Mouse (Mus musculus) embryonic facial prominence, embryonic 11.5 days (tissue): ENCODE results near the gene Neurl2. TPM values are rescaled to one million over a fixed set of nuclear protein-coding genes. Genes with fewer than 3 reads are reported as not detected.
A peak's percentile ranks its signal among the peaks of the same experiment; 100 is the strongest.
"Not testable (repeated sequence)": the region's sequence is repeated elsewhere in the genome, so short reads cannot be mapped to it uniquely, and the experiment has no call there.

ENCODE experiments used
- ATAC-seq: fragments of 200-750 bp; cut with Nextera tagmentation; replicated peaks from 2 replicates; pipeline ENCODE4 v1.8.0; 2017; ENCODE audit warnings: low read depth; ENCODE audit not compliant: insufficient number of reproducible peaks, low FRiP score, low TSS enrichment
- DNase-seq: peaks from one replicate; pipeline ENCODE4 v3.0.0-alpha.2; 2015; ENCODE audit warnings: low spot score
- H3K27ac ChIP-seq: fragments of 300-500 bp; sonication (generic); replicated peaks from 2 replicates; pipeline ENCODE4 v1.5.1; 2014; ENCODE audit warnings: mild to moderate bottlenecking, low read depth, low read length, control low read depth
- H3K27me3 ChIP-seq: fragments of 300-500 bp; sonication (generic); 2 replicates; pipeline ENCODE4 v1.6.1; 2014; ENCODE audit warnings: mild to moderate bottlenecking, low read length, moderate library complexity, mixed read lengths; ENCODE audit not compliant: control insufficient read depth, insufficient read depth
- H3K36me3 ChIP-seq: fragments of 300-500 bp; sonication (generic); replicated peaks from 2 replicates; pipeline ENCODE4 v1.6.1; 2014; ENCODE audit warnings: low read depth, mild to moderate bottlenecking, low read length, moderate library complexity, mixed read lengths; ENCODE audit not compliant: control insufficient read depth, insufficient read depth
- H3K4me1 ChIP-seq: fragments of 300-500 bp; sonication (generic); 2 replicates; pipeline ENCODE4 v1.6.1; 2014; ENCODE audit warnings: low read length, mixed read lengths; ENCODE audit not compliant: control insufficient read depth, insufficient read depth
- H3K4me2 ChIP-seq: fragments of 300-500 bp; sonication (generic); 2 replicates; pipeline ENCODE4 v1.6.1; 2014; ENCODE audit warnings: low read depth, mild to moderate bottlenecking, control low read depth, low read length, moderate library complexity
- H3K4me3 ChIP-seq: fragments of 300-500 bp; sonication (generic); 2 replicates; pipeline ENCODE4 v1.5.1; 2014; ENCODE audit warnings: low read depth, low read length, control low read depth
- H3K9ac ChIP-seq: fragments of 300-500 bp; sonication (generic); replicated peaks from 2 replicates; pipeline ENCODE4 v1.6.1; 2014; ENCODE audit warnings: mild to moderate bottlenecking, control low read depth, low read length
- H3K9me3 ChIP-seq: fragments of 300-500 bp; sonication (generic); replicated peaks from 2 replicates; pipeline ENCODE4 v1.6.1; 2016; ENCODE audit warnings: mild to moderate bottlenecking, low read length, inconsistent platforms, mixed read lengths; ENCODE audit not compliant: control insufficient read depth
- WGBS: fragments of 180-500 bp; shearing (Covaris S2); extraction: QIAGEN DNeasy Blood & Tissue Kit; methylation state at CpG from one replicate; pipeline ENCODE4 v1.1.7; 2014; 5-methylcytosine and 5-hydroxymethylcytosine counted together
- polyA plus RNA-seq: library from polyadenylated mRNA; unstranded; fragments of >200 nt; fragmentation: Nextera tagmentation; extraction: Ambion mirVana; gene quantifications from 2 replicates; pipeline ENCODE4 v1.2.1, GENCODE M21; 2014

Neurl2 gene
- polyA plus RNA-seq, 1 experiment from 2014 or later = 3.0 TPM

DNA sequence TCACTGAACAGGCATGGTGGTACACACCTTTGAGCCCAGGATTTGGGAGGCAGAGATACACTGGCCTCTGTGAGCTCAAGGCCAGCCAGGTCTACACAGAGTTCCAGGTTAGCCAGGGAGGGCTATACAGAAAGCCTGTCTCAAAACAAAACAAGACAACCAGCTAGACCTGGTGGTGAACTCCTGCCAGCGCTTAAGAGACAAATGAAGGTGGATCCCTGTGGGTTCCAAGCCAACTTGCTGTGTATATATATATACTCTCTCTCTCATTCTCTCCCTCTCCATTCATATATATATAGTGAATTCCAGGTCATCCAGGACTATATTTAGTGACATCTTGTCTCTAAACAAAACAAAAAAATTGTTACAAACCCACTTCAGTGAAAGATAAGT, 29.3 kb downstream of the Neurl2 start:
- DNase-seq (no peak), ATAC-seq (no peak)
- Histone ChIP-seq H3K9ac (peak overlapping the region; percentile 79), H3K4me1 (no peaks in the 10 kb centered on the region), H3K4me3 (peak overlapping the region; percentile 81), H3K27me3 (no peaks in the 10 kb centered on the region), H3K27ac (no peak overlapping the region), H3K9me3 (no peaks in the 10 kb centered on the region), H3K4me2 (peak overlapping the region; percentile 54), H3K36me3 (no peaks in the 10 kb centered on the region; the same call in 1 of the 2 replicates)
- 45% methylated on average over 1 of the region's 1 CpGs for WGBS

DNA sequence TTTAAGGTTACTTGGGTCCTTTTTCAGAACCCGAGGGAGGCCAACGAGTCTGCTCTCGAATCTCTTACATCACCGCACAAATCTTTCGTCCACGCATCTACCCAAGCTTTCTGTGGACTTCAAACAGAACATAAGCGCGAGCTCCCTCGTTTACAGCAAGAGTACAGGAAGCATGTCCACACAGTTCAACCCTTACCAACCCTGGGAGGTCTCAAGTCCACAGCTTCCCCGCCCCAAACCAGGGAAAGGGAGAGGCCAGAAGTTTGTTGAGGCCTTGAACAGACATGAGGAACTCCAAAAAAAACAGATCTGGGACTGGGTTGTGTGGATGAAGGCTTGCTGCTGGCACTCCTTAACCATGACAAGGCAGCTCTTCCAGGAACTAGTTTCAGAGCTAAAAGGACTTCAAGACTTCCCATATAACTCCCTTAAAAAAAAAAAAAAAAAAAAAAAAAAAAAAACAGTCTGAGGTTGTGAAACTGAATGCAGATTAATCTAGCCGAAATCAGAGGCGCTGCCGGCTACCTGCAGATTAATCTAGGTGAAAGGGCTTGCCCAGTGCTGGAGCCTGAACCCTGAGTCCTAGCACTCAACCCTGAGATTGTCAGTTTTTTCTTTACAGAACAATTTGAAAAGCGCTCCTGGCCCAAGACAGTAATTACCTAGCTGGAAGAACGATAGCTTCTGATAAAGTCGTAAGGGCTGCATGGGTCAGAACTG, 29.9 kb downstream of the Neurl2 start:
- no peak overlapping the region for H3K27ac ChIP-seq
- no peak overlapping the region; the same call in 1 of the 2 replicates for H3K9ac ChIP-seq

DNA sequence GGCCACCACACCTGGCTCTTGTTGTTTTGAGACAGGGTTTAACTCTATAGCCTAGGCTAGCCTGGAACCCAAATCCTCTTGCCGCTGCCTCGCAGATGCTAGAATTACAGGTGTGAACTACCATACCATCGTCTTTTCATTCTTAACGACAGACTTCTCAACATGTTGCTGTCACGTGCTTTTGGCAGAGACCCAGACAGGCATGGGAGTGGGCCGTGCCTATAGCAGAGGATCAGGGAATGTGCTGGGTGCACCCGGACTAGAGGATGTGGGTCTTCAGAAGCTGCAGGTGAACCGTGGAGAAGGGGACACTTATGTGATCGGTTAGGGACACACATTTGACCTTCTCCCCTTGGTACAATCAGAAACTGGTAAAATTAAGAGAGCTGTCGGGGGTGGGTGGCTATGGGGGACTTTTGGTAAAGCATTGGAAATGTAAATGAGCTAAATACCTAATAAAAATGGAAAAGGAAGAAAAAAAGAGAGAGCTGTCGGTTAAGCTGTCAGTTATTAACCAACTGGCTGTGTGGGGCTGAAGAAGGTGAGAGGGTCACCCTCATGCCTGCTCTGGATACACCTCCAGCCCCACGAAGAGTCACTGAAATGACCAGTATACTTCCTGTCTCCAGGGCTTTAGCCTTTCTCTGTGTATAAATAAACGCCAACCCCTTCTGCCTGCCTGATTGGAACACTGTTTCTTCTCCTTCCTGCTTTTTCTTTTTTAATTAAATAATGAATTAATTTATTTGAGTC, 32.8 kb downstream of the Neurl2 start:
- no peak overlapping the region for H3K27ac ChIP-seq
- no peak overlapping the region for H3K9ac ChIP-seq
- DNase-seq = no peak
- no peak for ATAC-seq
- no peak overlapping the region for H3K4me2 ChIP-seq
- H3K36me3 ChIP-seq = no peaks in the 10 kb centered on the region; the same call in none of the 2 replicates
- H3K9me3 ChIP-seq = no peaks in the 10 kb centered on the region
- H3K27me3 ChIP-seq = no peaks in the 10 kb centered on the region
- H3K4me3 ChIP-seq = no peak overlapping the region
- 94% methylated on average over 13 of the region's 13 CpGs for WGBS
- H3K4me1 ChIP-seq = no peaks in the 10 kb centered on the region

More for the DNA sequence above, 29.9 kb downstream of the Neurl2 start:
- Histone ChIP-seq H3K4me2 (peak overlapping the region; percentile 54; the same call in 1 of the 2 replicates), H3K27me3 (no peaks in the 10 kb centered on the region), H3K9me3 (no peaks in the 10 kb centered on the region), H3K4me3 (no peak overlapping the region), H3K36me3 (no peaks in the 10 kb centered on the region; the same call in 1 of the 2 replicates), H3K4me1 (no peaks in the 10 kb centered on the region)
- DNase-seq (no peak), ATAC-seq (no peak)
- WGBS = 93% methylated on average over 16 of the region's 16 CpGs

DNA sequence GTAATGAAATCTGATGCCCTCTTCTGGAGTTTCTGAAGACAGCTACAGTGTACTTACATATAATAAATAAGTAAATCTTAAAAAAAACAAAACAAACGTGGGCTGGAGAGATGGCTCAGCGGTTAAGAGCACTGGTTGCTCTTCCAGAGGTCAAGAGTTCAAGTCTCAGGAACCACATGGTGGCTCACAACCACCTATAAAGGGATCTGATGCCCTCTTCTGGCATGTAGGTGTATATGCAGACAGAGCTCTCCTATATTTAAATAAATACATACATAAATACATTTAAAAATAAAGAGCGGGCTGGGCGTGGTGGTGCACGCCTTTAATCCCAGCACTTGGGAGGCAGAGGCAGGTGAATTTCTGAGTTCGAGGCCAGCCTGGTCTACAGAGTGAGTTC, 34.7 kb downstream of the Neurl2 start:
- H3K36me3 ChIP-seq, H3K4me3 ChIP-seq, H3K4me1 ChIP-seq, DNase-seq, ATAC-seq, H3K27ac ChIP-seq, H3K9ac ChIP-seq, H3K4me2 ChIP-seq, H3K9me3 ChIP-seq, H3K27me3 ChIP-seq: not testable (repeated sequence)
- WGBS = 80% methylated on average over 5 of the region's 6 CpGs

DNA sequence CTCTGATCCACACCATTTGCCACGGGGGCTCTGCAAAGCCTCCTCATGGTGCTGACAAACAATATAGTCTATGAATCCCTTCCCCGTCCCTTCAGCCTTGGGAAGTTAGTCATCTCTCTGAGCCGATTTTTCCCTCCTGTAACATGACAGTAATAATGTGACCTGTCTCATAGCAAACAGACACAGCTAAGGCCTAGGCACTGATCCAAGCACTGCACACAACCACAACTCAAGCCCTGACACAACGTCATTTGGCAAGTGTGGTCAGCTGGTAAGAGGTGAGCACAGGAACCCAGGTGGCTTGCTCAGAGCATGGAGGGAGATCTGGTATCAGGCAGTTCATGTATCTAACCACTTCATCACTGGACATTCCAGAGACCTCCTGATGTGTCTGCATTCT, 37.4 kb downstream of the Neurl2 start:
- no peak for ATAC-seq
- H3K4me3 ChIP-seq = no peak overlapping the region
- no peaks in the 10 kb centered on the region for H3K27me3 ChIP-seq
- H3K9ac ChIP-seq = no peak overlapping the region
- 87% methylated on average over 4 of the region's 4 CpGs for WGBS
- H3K4me1 ChIP-seq = no peaks in the 10 kb centered on the region
- H3K4me2 ChIP-seq = no peak overlapping the region
- no peak overlapping the region for H3K27ac ChIP-seq
- no peaks in the 10 kb centered on the region for H3K9me3 ChIP-seq
- H3K36me3 ChIP-seq = peaks cover 4% of the 10 kb centered on the region
- DNase-seq = no peak

DNA sequence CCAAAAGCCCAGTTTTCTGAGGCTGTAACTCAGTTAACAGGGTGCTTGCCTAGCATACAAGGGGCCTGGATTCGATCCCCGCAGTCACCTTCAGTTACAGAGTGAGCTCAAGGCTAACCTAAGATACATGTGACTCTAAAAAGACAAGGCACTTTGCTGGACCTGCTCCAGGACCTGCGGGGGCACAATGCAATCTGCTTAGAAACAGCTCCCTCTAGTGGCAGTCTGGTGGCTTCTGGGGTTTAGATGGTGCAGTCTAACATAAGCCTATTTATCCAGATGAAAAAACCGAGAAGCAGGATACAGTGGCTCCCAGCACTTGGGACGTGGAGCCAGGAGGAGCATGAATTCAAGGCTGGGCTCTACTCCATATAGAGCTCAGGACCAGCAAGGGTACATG, 39.0 kb downstream of the Neurl2 start:
- Histone ChIP-seq H3K36me3 (peaks cover 4% of the 10 kb centered on the region), H3K9me3 (no peaks in the 10 kb centered on the region), H3K9ac (no peak overlapping the region), H3K27ac (no peak overlapping the region), H3K4me3 (no peak overlapping the region), H3K4me1 (no peaks in the 10 kb centered on the region), H3K4me2 (no peak overlapping the region), H3K27me3 (no peaks in the 10 kb centered on the region)
- DNase-seq (peak; percentile 93), ATAC-seq (peak; percentile 41; the same call in 1 of the 2 replicates)
- 30% methylated on average over 5 of the region's 5 CpGs for WGBS

DNA sequence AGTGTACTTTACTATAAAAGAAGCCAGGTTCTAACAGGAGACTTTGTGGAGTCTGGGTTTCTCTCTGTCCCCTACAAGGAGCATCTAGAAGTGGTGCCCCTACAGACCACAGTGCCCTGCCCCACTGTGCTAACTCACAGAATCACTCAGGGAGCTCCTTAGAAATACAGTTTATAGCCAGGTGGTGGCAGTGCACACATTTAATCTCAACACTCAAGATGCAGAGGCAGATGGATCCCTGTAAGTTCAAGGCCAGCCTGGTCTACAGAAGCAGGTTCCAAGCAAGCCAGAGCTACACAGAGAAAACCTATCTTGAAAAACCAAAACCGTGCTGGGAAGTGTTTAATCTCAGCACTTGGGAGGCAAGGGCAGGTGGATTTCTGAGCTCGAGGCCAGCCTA, 39.5 kb downstream of the Neurl2 start:
- Histone ChIP-seq H3K4me3 (no peak overlapping the region), H3K36me3 (peaks cover 4% of the 10 kb centered on the region), H3K4me1 (no peaks in the 10 kb centered on the region), H3K4me2 (no peak overlapping the region), H3K27ac (no peak overlapping the region), H3K27me3 (no peaks in the 10 kb centered on the region), H3K9me3 (no peaks in the 10 kb centered on the region), H3K9ac (no peak overlapping the region)
- 96% methylated on average over 2 of the region's 2 CpGs for WGBS
- DNase-seq (peak; percentile 26), ATAC-seq (no peak)

DNA sequence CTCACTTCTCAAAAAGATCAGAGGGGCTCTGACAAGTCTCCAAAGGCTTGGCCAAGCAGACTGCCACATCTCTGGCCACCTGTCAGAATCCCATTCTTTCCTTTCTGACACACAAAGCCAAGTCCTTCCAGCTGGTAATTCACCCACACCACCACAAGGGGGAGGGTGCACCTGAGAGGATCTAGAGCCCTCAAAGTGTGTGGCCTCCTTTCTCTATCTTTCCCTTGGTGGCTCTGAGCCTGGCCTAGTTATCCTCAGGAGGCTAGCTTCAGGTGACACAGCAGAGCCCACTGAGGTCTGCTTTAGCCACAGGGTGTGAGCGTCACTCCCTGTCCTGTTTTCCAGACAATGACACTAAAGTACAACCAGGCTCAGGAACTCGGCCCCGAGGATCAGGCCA, 40.0 kb downstream of the Neurl2 start:
- H3K9me3 ChIP-seq = no peaks in the 10 kb centered on the region
- H3K4me3 ChIP-seq = no peak overlapping the region
- no peak overlapping the region for H3K9ac ChIP-seq
- WGBS = 80% methylated on average over 3 of the region's 3 CpGs
- no peak overlapping the region for H3K4me2 ChIP-seq
- no peaks in the 10 kb centered on the region for H3K4me1 ChIP-seq
- H3K27ac ChIP-seq = no peak overlapping the region
- DNase-seq (peak; percentile 74), ATAC-seq (no peak)
- no peaks in the 10 kb centered on the region for H3K27me3 ChIP-seq
- H3K36me3 ChIP-seq = peaks cover 4% of the 10 kb centered on the region
